Mouse (Mus musculus) inflammation-experienced regulatory T-cells, adult 6 months (primary cell): Measurements from ENCODE around the gene C1d. TPM values are rescaled to one million over a fixed set of nuclear protein-coding genes. Genes with fewer than 3 reads are reported as not detected.
"Not testable (repeated sequence)": the region's sequence is repeated elsewhere in the genome, so short reads cannot be mapped to it uniquely, and the experiment has no call there.

Experiments used
- ATAC-seq: one replicate; pipeline ENCODE4 v1.8.0; 2017
- polyA plus RNA-seq, 3 experiments: library from polyadenylated mRNA; unstranded; fragments of 100-300 nt; shearing (Covaris generic); gene quantifications; one replicate each; pipeline ENCODE4 v1.2.1; 2017

Gene C1d
- 100 to 1,000 TPM in 2 of 3 experiments, 10 to 100 TPM in 1; 93.6 to 124 (median 122) TPM for polyA plus RNA-seq

DNA sequence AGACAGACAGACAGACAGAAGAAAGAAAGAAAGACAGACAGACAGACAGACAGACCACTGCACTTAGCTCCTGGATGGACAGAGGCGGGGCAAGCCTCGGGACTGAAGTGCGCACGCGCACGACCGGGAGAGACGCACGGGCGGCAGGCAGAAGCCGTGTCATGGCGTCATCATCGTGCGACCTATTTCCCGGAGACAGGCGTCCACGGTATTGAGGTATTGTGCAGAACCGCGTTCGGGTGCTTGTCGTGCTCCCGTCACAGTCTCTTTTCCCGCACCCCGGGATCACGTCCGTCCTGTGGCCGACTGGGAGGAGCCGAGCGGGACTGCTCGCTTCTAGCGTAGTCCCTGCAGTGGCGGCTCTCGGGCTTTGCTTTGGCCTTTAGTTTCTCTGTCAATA lies at the start of gene C1d:
C1d (plus strand) TSS at position 137 of the 400 bp plus-strand sequence.
- ATAC-seq, result peak; percentile 88

DNA sequence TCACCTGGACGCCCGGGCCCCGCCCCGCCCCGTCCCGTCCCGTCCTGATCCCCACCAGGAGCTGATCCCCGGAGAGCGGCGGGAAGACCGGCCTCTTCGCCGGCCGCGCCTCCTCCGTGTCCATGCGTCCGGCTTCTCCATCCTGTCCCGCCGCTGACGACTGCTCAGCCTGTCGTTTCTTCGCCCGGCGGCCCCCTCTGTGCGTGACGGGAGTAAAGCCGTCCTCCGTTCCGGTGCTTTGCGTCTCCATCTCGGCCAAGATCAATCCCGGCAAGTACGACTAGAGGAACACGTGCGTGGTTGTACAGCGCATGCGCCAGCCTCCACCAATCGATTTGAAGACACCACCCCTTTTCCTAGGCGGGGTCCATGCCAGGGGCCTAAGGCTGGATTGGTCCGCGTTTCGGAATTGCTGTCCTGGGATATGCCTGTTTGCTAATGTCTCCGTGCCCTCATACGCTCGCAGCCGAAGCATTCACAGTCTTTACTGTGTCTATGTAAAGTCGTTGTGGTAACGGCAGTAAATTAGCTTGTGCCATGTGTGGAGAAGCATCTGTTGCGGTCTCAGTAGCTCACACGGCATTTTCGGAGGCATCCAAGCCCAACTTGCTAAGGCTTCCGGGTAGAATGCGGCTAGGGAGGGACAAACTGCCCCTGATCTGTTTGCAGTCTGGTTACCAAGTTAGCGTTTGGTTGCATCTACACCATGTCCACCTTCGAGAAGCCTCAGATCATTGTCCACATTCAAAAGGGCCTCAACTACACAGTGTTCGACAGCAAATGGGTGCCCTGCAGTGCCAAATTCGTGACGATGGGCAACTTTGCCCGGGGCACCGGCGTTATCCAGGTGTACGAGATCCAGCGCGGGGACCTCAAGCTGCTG lies 45.9 kb upstream of the C1d start, which contains the start of gene Pno1:
Pno1 (minus strand) TSS at position 311 of the 883 bp plus-strand sequence.
- ATAC-seq, result peak; percentile 91

DNA sequence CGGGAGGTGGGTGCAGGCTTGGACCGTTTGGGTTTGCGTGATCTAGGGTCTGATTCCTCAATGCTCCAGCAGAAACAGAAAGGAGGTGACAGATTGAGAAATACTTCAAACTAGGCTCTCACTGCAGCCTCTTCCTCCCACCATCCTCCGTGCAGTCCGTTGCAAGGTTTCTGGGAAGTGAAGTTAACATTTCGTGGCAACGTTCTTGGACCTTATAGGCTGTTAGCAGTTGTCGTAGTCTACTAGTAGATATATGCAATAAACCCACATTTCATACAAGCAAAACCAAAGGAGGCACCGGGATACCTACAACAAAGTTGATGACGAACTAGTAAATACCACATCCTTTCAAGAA lies 45.3 kb upstream of the C1d start:
- peak; percentile 21 for ATAC-seq

DNA sequence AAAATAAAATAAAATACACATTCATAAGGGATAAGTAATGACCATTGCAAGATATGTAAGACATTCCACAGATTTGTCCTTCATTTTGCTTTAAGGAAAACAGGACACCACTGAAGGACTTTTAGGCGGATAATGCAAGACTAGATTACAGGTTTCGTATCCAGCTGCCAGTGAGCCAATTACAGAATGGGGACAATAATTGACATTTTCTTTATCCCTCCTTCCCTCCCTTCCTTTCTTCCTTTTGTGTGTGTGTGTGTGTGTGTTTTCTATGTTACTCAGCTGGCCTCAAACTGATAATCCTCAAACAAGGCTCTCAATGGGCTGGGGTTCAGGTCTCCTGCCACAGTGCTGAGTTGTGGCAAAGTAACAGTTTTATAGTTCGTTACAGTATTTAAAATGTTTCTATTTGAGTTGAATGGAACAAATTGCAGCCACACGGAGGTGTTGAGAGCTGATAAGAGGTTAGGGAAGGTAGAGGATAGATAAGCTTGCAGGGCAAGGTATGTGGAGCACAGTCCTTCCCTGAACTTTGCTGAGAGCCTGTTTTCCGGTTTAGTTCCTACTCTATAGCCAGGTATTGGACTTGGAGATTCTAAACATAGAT lies 44.4 kb upstream of the C1d start:
- no peak for ATAC-seq

DNA sequence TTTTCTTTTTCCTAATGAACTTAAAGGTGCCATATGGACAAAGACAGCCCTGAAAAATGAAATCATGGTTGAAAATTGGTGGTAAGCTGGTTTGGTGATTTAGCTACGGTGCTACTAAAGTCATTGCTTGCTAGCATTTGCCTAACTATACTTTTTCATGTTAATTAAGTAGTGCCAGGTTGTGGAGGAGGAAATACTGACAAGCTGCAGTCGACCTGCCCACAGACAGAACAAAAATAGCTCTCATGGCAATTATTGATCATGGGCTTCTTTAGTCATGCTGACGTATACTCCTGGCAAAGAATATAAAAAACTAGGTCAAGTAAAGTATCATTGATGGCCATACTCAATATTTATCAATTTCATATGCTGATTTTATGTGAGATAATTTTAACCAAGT lies 41.9 kb upstream of the C1d start:
- no peak for ATAC-seq

DNA sequence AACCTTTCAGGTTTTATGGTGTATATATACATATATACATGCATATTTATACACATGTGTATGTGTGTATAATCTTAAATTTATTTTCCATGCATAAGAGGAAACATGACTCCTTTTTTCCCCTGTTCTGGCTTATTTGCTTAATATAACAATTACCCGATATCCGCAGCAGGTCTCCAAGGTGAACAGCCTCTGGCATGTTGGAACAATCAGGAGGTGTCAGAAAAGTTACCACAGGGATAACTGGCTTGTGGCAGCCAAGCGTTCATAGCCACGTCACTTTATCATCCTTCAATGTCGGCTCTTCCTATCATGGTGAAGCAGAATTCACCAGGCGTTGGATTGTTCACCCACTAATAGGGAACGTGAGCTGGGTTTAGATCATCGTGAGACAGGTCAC lies 36.3 kb upstream of the C1d start:
- ATAC-seq, result no peak

DNA sequence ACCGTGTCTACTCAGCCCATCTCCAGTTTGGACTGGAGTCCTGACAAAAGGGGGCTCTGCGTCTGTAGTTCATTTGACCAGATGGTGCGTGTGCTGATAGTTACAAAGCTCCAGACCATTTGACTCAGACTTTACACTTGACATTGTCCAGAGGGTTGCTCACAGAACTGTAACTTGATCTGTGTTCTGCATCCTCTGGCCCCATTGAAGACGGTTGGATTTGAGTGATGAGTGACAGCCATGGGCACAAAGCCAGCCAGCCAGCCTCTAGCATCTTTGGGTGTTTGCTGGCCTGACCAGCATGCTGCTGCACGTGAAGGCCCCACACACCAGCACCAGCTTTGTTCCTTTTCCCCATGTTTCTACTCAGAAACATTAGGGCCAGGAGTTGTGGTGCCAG lies 24.6 kb upstream of the C1d start:
- ATAC-seq, result no peak

DNA sequence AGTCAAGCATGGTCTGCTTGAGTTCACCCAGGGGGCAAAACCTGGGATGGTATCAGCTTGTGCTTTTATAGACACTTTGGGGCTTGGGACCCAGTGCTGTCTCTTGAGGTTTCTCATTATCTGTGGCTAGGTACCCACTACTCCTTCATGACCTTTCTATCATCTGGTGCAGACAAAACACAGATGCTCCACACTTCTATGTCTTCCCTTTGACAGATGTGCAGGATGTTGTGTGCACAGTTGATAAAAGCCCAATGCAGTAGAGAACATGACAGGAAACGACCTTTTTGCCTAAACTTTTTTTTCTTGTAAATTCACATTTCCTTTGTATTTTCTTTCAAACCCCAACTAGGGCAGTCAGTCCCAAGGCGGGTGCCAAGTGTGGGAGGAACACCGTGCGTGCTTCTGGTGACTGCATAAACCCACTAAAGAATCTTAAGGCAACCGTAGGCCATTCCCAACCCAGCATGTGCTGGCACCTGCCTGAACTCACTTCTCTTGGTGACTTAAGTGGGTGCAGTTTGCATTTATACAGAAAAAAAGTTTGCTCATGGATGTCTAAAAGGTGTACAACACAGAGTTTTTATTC lies 20.8 kb upstream of the C1d start:
- ATAC-seq, result peak; percentile 43

DNA sequence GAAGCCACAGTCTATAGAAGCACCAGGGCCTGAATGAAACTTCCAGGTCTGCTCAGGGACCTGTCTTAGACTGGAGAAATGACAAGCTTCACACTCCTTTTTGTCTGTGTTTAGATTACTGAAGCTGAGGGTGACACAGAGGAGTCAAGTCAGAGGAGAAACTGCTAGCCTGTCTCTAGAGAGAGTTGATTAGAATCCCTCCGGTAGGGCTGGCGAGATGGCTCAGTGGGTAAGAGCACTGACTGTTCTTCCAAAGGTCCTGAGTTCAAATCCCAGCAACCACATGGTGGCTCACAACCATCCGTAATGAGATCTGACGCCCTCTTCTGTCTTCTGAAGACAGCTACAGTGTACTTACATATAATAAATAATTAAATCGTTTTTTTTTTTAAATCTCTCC lies 18.8 kb upstream of the C1d start:
- ATAC-seq, result not testable (repeated sequence)

DNA sequence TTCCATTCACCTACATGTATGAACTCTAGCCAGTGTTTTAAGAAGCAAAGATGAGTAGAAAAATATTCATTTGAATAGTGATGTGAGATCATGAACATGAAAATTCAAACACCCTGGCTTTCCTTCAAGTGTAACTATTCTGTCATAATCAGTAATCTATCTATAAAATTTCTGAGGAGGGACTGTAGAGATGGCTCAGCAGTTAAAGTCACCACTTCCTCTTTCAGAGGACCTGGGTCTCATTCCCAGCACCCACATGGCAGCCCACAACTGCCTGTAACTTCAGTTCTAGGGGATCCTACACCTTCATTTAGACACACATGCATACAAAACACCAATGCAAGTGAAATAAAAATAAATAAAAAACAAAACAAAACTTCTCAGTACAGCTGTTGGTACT lies 8.7 kb upstream of the C1d start:
- no peak for ATAC-seq

DNA sequence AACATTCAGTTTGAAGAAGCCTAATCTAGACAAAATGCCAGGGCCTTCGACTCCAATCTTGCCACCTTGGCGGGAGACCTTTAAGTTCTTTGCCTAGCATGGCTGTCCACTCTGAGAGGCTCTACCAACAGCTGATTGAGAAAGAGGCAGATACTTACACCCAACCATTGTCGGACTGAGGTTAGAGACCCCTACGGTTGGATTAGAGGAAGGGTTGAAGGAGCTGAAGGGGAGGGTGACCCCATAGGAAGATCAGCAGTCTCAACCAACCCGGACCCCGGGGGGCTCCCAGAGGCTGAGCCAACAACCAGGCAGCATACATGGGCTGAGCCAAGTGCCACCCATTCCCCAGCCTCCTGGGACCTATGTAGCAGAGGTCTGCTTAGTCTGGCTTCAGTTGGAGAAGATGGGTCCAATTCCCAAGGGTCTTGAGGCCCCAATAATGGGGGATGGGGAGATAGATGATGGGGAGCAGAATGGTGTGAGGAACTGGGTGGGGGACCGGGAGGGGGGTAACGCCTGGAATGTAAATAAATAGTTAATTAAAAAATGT lies 490 bp upstream of the C1d start:
- no peak for ATAC-seq

DNA sequence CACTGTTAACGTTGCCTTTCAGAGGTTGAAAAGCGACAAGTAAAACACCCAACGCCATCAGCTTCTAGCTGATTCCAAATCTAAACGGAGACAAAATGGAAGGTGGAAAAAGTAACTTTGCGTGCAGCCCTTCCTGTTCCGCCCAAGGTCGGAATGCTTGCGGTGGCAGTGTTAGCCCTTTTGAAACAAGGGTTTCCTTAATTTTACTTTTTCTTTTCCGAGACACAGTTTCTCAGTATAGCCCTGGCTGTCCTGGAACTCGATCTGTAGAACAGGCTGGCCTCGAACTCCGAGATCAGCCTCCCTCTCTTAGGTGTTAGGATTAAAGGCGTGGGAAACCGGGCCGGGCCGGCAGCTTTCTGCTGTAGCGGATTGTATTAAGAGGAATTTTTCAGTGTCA lies 482 bp downstream of the C1d start:
- peak; percentile 72 for ATAC-seq

DNA sequence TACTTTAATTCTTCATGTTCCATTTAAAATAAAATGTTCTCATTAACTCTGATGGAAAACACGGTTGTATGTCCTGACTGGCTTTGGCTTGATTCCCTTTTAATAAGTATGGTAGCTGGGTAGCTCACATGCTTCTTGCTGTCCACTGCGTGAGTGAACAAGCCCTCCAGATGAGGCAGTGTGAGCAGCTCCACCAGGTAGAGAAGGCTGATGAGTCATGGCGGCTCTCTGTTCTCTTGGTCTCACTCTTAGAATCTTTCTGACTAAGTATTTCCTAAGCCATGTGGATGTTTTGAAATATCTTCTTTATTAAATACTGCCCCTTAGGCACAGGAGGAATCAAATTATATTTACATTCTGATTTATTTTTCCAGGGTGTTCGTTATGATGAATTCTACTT lies 9.8 kb downstream of the C1d start:
- ATAC-seq, result no peak

DNA sequence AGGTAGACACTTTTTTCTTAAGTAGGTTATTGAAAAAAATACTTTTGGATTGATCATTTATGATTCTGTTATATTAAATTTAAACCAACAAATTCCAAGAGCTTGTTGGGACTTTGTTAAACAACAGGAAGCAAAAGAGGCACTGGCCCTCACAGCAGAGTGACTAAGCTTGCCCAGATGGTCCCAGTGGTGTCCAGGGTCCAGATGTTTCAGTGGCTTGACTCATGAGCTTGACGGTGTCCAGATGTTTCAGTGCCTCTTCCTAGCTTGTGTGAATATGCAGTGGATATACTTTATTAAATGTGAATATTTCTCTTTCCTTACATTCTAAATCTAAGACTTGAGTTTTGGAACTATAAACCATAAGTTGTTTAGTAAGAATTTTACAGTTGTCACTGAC lies 11.4 kb downstream of the C1d start:
- no peak for ATAC-seq

DNA sequence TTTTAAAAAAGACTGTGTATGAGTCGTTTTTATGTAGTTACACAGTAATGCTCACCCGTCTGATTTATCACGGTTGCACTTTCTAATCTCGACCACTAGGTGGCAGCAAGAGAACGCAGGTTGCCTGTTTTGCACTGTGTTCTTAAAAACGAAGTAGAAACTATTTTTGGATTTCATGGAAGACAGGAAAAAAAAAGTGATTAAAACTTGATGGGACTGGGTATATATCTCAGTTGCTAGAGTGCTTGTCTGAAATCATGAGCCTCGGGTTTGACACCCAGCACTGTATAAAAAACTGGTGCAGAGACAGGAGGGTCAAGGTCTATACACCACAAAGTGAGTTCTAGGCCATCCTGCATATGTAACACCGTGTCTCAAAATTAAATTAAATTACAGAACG lies 22.6 kb downstream of the C1d start:
- ATAC-seq, result peak; percentile 54

DNA sequence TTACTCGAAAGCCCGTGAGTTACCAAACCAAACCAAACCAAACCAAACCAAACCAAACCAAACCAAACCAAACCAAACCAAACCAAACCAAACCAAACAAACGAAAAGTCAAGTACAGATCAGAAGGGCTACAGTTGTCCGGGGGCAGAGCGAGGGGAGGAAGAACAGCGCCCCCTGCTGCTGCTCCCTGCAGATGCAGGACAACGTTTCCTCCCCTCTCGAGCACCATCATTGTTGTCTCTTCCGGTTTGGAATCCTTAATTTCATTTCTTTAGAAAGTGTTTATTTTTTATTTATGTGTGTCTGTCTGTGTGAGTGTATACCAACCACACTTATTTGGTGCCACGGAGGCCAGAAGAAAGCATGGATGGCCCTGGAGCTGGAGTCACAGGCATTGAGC lies 26.7 kb downstream of the C1d start:
- no peak for ATAC-seq

DNA sequence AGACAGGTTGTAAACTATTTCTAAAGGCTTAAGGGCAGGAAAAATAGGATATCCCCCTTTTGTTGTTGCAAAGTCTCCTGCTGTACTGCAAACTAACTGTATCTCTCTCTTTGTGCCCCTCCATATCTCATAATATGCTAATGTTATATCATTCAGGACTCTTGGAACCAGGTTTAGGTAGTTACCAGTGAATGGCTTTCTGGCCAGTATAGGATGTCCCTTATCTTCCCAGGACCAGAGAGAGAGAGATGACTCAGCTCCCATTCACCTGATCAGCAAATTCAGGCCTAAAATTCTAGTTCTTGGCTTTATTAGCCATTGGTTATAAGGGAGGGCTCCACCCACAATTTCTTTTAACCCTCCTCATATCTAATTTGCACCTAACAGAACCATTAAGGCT lies 31.5 kb downstream of the C1d start:
- ATAC-seq, result no peak

DNA sequence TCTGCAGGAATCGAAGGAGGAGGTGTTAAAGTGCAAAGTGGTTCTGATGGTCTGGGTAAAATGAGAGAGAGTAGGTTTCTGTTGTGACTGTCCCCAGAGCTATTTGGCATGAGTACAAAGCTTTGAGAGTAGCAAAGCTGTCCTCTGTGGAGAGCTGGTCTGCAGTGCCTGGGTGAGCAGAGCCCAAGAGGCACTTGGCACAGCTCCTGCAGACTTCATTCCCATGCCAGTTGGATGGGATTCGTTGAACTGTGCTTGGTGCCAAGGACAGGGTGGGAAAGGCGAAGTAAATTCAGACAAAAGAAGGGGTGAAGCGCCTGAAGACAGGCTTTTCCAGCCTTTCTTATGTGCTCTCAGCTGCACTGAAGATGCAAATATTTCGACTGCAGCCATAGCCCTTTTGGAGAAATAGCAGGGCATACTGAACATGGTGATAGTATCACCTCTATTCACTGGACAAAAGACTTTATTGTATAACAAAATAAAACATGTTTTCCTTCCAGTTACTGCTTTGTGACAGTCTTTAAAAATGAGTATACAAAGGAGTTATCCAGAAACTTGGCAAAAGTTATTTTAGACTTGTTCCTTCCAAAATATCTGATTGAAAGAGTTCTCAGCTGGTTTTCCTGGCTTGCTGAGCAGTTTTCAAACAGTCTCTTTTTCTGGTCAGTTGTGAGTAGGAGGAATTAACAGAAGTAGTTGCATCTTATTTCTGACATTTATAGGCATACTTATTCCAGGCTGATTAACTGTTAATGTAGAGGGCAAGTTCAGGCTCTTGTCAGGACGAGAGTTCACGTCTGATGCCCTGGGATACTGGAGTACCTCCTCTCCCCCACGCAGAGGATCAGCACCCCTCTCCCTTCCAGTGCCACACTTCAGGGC lies 48.9 kb downstream of the C1d start:
- no peak for ATAC-seq

DNA sequence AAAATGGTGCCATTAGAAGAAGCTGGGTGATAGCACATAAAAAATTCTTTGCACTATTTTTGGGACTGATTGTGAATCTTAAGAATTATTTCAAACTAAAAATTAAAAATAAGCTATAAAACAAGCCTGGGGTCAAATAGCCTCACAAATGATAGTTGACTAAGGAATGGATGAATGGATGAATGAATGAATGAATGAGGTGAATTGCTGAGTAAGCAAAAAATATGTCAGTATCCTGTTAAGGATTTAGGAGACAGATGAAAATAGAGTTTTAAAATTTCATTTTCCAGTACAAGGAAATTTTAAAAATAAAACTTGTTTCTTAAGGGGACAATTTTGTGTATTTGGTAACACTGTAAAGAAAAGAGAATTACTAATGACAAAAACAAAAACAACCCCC lies 50.1 kb downstream of the C1d start:
- ATAC-seq, result no peak
